Mouse (Mus musculus): ENCODE measurements around the gene Vps37d. TPM values are rescaled to one million over a fixed set of nuclear protein-coding genes. Genes with fewer than 3 reads are reported as not detected.

Vps37d gene
- polyA plus RNA-seq, 1 experiment from 2014 or later = 31.7 TPM

Other genes starting within 250 kb of the Vps37d start
- not detected in 2 replicates for gene Tmem270, start 171.5 kb downstream of the Vps37d start, polyA plus RNA-seq (2015; fragmentation: Nextera tagmentation; extraction: Ambion mirVana)
- gene Cldn13, start 162.7 kb downstream of the Vps37d start, polyA plus RNA-seq (2015; fragmentation: Nextera tagmentation; extraction: Ambion mirVana) = 0.29 and 0.49 TPM in 2 replicates
- gene Mettl27, start 145.9 kb downstream of the Vps37d start, polyA plus RNA-seq (2015; fragmentation: Nextera tagmentation; extraction: Ambion mirVana) = 8.8 and 9.0 TPM in 2 replicates
- gene Cldn4, start 131.3 kb downstream of the Vps37d start, polyA plus RNA-seq (2015; fragmentation: Nextera tagmentation; extraction: Ambion mirVana) = 0.38 and 0.85 TPM in 2 replicates
- gene Cldn3, start 92.1 kb downstream of the Vps37d start, polyA plus RNA-seq (2015; fragmentation: Nextera tagmentation; extraction: Ambion mirVana) = 0.81 and 2.4 TPM in 2 replicates
- 63.6 and 72.2 TPM in 2 replicates for gene Abhd11, start 69.1 kb downstream of the Vps37d start, polyA plus RNA-seq (2015; fragmentation: Nextera tagmentation; extraction: Ambion mirVana)
- 76.8 and 90.9 TPM in 2 replicates for gene Stx1a, start 54.8 kb downstream of the Vps37d start, polyA plus RNA-seq (2015; fragmentation: Nextera tagmentation; extraction: Ambion mirVana)
- 35.5 and 37.1 TPM in 2 replicates for gene Dnajc30, start 14.1 kb downstream of the Vps37d start, polyA plus RNA-seq (2015; fragmentation: Nextera tagmentation; extraction: Ambion mirVana)
- gene Bud23, start 13.3 kb downstream of the Vps37d start, polyA plus RNA-seq (2015; fragmentation: Nextera tagmentation; extraction: Ambion mirVana) = 83.0 and 93.7 TPM in 2 replicates
- 0.56 and 1.2 TPM in 2 replicates for gene Mlxipl, start 11.6 kb upstream of the Vps37d start, polyA plus RNA-seq (2015; fragmentation: Nextera tagmentation; extraction: Ambion mirVana)
- gene Tbl2, start 71.4 kb upstream of the Vps37d start, polyA plus RNA-seq (2015; fragmentation: Nextera tagmentation; extraction: Ambion mirVana) = 15.9 and 18.5 TPM in 2 replicates
- gene Bcl7b, start 90.0 kb upstream of the Vps37d start, polyA plus RNA-seq (2015; fragmentation: Nextera tagmentation; extraction: Ambion mirVana) = 49.2 and 50.0 TPM in 2 replicates
- 32.0 and 35.9 TPM in 2 replicates for gene Baz1b, start 109.0 kb upstream of the Vps37d start, polyA plus RNA-seq (2015; fragmentation: Nextera tagmentation; extraction: Ambion mirVana)
- gene Fzd9, start 173.0 kb upstream of the Vps37d start, polyA plus RNA-seq (2015; fragmentation: Nextera tagmentation; extraction: Ambion mirVana) = 11.6 and 12.1 TPM in 2 replicates

Data from neural tube, embryonic 13.5 days (tissue).